Mouse (Mus musculus) Patski (cell line): ENCODE results near the gene Med13. TPM values are rescaled to one million over a fixed set of nuclear protein-coding genes. Genes with fewer than 3 reads are reported as not detected.

Experiments
- ATAC-seq: fragments of 100-300 bp; one replicate; pipeline ENCODE4 v1.8.0; 2021
- CTCF ChIA-PET: fragments of 350-600 bp; sonication (Branson Sonifier 250); formaldehyde crosslinking; loops from one replicate; lab custom pipeline; 2022; ENCODE audit warnings: inconsistent platforms; lab: Charles Lee
- POLR2A ChIA-PET: fragments of 350-600 bp; sonication (Branson Sonifier 250); formaldehyde crosslinking; loops from one replicate; lab custom pipeline; 2022; ENCODE audit warnings: antibody characterized with exemption, inconsistent platforms; lab: Charles Lee
- DNase-seq: peaks from one replicate; pipeline ENCODE4 v3.0.0-alpha.2; 2011; ENCODE audit warnings: low read depth, low spot score
- H3K27me3 ChIP-seq: fragments of 371-371 bp; one replicate; pipeline ENCODE4 v1.5.1; 2021
- CTCF ChIP-seq: fragments of 100-300 bp; IDR thresholded peaks from one replicate; pipeline ENCODE4 v1.5.1; 2021
- in situ Hi-C: fragments of 300-500 bp; cut with MboI; formaldehyde crosslinking; loops from 3 replicates; pipeline ENCODE4 v1.11.1; 2018; ENCODE audit warnings: low pct_unique_long_range_greater_than_20kb, mixed read lengths
- polyA plus RNA-seq: library from polyadenylated mRNA; unstranded; gene quantifications from one replicate; pipeline ENCODE4 v1.2.3, GENCODE M21; 2021

The Med13 gene
- polyA plus RNA-seq, 1 experiment from 2014 or later: 27.4 TPM

DNA sequence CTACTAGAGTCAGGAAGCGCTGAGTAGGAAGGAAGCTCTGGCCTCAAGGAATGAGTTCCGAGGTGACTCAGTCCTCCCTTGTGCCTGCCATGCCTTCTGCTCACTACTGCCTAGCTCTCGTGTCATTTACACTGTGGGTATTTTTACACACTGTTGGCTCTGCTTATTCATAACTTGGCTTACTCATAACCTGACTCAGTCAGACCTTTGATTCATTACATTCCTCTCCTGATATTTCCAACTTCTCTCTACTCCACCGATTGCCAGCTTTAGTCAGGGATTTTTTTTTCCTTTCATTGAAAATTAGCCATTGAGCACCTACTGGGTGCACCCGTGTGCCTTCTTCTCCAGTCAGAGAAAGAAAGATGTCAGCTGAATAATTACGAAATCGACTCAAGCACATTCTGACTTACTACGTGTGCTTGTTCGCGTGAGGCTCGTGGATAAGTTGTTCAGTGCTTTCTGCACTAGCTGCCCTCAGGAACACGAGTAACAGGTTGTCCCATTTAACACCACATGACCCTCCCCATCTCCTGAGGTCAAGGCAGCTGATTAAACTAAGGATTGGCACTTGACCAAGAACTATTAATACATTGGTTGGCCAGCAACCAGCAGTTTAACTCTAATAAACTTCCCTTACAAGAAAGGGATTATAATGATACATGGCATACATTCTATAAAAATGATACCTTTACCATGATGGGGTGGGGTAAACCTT is 23.3 kb upstream of the Med13 start:
- peak; percentile 84 for ATAC-seq

DNA sequence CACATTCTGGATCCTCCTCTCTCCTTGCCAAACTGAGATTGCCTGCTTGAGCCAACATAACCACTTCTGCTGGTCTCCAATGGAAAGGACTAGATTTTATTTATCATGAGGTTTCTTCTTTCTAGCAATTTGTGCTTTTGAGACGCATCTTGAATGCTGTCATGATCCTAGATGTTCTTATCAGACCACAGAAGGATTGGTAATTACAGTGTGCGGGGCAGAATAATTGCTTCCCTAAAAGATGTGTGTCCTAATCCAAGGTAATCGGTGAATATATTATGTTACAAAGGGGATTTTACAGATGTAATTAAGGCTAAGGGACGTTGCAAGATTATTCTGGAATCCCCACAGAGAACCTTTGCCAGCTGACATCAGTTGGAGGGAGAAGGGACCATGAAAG is 21.6 kb upstream of the Med13 start:
- DNase-seq: no peak
- ChIA-PET POLR2A (no interaction called here), CTCF (no interaction called here)
- in situ Hi-C loops: loop anchor here (25.0 kb wide), 1 partner anchor 517 kb away; the partner anchor contains the start of gene Gm11444
- no peak for ATAC-seq
- H3K27me3 ChIP-seq: no peaks in the 10 kb centered on the region
- TF ChIP-seq CTCF: no peak

More for the DNA sequence above, 23.3 kb upstream of the Med13 start:
- no peaks in the 10 kb centered on the region for H3K27me3 ChIP-seq
- DNase-seq: peak; percentile 74
- ChIA-PET CTCF (interaction anchor here (1.1 to 1.2 kb wide), 2 partner anchors 8 to 30 kb away, joined by 3 read pairs; no protein-coding TSS in a partner anchor), POLR2A (interaction anchor here (1.2 kb wide), 1 partner anchor 33 kb away, joined by 5 read pairs; no protein-coding TSS in a partner anchor)
- in situ Hi-C loops: loop anchor here (25.0 kb wide), 1 partner anchor 518 kb away; the partner anchor contains the start of gene Gm11444
- TF ChIP-seq CTCF: no peak

DNA sequence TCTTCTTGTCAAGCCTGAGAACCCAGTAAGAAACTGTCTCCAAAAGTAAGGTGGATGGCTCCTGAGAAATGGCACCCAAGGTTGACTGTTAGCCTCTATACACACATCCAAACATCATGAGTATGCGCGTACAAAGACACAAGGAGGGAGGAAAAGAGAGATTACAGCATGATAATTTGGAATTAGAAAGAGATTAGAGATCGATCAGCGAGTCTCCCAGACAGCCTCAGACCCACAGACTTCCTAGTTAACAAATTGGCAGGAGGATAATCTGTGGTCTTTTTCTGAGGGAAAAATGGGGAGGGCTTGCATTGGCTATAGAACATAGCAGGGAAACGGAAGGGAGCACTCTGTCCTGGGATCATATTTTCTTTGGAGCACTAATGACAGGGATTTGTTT is 20.4 kb upstream of the Med13 start:
- DNase-seq (no peak), ATAC-seq (no peak)
- TF ChIP-seq CTCF: no peak
- ChIA-PET POLR2A (no interaction called here), CTCF (no interaction called here)
- in situ Hi-C loops: loop anchor here (25.0 kb wide), 1 partner anchor 516 kb away; the partner anchor contains the start of gene Gm11444
- no peaks in the 10 kb centered on the region for H3K27me3 ChIP-seq

DNA sequence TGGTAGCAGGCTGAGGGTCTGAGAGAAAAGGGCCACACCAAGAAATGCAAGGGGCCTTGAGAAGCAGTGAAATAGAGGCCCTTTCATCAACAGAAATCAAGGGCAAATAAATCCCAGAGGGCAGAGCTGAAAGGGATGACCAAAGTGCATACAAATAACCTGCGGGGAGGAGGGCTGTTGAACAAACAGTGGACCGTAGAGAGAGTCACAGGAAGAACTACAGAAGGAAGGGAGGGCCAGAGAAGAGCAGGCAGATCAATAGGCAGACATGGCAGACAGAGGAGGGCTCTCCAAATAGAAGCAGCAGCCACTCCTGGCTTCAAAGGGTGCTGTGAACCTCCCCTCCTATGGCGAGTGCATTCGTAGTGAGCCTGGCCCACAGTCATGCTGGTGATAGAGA is 19.3 kb upstream of the Med13 start:
- ChIA-PET CTCF (no interaction called here), POLR2A (no interaction called here)
- DNase-seq: no peak
- no peak for ATAC-seq
- TF ChIP-seq CTCF: no peak
- H3K27me3 ChIP-seq: no peaks in the 10 kb centered on the region
- in situ Hi-C loops: loop anchor here (25.0 kb wide), 1 partner anchor 514 kb away; the partner anchor contains the start of gene Gm11444

DNA sequence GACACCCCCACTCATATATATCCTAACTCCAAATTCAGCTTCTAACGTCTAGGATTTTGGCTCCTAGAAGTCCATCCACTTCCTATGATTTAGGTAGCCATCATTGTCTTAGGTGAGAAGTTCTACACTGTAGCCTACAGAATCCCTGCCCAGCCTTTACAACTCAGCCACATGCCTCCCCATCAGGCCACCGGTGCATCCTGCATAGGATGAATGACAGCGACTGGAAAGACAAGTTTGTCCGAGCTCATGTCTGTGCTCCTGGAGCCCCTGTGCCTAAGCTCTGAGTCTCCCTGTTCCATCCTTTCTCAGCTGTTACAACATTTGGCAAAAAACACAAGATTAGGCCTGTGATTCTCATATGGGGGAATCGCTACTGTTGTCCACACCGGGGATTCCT is 17.7 kb upstream of the Med13 start:
- CTCF ChIA-PET: no interaction called here
- no peak for TF ChIP-seq CTCF
- ATAC-seq (no peak), DNase-seq (no peak)
- no peaks in the 10 kb centered on the region for H3K27me3 ChIP-seq
- POLR2A ChIA-PET: no interaction called here
- in situ Hi-C loops: loop anchor here (25.0 kb wide), 1 partner anchor 513 kb away; the partner anchor contains the start of gene Gm11444

DNA sequence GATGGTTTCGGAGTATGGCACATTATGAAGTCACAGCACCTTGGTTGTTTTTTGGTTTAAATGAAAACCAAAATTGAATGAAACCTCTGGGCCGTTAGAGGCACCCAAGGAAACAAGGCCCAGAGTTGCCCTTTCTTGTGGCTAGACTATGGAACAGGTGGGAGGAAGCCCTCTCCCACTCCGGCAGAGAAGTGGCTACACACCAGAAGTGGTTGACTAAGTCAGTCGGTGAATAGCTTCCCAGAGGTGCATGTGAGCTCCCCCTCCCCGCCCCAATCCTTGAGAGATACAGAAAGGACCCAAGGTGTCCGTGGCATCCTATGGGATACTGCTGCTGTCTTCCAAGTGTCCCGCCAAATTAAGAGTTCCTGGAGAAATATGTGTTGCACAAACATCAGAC is 13.9 kb upstream of the Med13 start:
- ChIA-PET POLR2A (no interaction called here), CTCF (no interaction called here)
- in situ Hi-C loops: no loop called here
- no peak for TF ChIP-seq CTCF
- no peak for DNase-seq
- no peak for ATAC-seq
- no peaks in the 10 kb centered on the region for H3K27me3 ChIP-seq

DNA sequence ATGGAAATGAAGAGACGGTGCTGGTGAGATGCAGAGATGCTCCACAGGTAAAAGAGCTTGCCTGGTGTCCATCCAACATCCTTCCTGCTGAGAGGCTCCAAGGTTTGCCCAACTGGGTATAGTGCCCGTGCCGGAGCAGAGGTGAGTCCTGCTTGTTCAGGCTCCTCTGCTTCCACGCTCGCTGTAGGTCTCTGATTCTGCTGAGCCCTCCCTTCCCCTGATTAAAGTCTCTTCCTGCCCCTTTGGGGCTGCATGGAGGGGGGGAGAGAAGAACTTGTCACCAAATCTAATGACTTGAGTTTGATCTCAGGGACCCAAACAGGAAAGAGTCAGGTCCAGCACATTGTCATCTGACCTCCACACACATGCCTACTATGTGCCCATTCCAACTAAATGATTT is 12.5 kb upstream of the Med13 start:
- in situ Hi-C loops: no loop called here
- no peaks in the 10 kb centered on the region for H3K27me3 ChIP-seq
- no peak for TF ChIP-seq CTCF
- ChIA-PET CTCF (interaction anchor here (1.1 kb wide), 1 partner anchor 10 kb away, joined by 3 read pairs; no protein-coding TSS in a partner anchor), POLR2A (no interaction called here)
- no peak for ATAC-seq
- no peak for DNase-seq

DNA sequence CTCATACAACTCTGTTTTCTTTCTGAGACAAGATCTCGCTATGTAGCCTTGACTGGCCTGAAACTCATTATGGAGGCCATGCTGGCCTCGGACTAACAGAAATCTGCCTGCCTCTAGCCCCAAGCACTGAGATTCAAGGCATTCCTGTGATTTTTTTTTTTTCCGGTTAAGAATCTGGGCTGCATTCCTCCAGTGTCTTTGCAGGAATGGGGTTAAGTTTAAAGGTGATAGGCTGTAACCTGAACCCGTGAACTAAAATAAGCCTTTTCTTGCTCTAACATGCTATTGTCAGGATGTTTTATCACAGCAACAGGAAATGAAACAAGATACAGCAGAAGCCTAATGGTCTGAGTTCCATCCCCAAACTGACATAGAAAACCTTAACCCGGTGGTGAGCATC is 11.6 kb upstream of the Med13 start:
- H3K27me3 ChIP-seq: no peaks in the 10 kb centered on the region
- ATAC-seq: no peak
- in situ Hi-C loops: no loop called here
- ChIA-PET POLR2A (interaction anchor here (0.6 kb wide), 1 partner anchor 167 kb away, joined by 4 read pairs; no protein-coding TSS in a partner anchor), CTCF (interaction anchor here (1.1 kb wide), 1 partner anchor 10 kb away, joined by 3 read pairs; no protein-coding TSS in a partner anchor)
- no peak for DNase-seq
- TF ChIP-seq CTCF: no peak

DNA sequence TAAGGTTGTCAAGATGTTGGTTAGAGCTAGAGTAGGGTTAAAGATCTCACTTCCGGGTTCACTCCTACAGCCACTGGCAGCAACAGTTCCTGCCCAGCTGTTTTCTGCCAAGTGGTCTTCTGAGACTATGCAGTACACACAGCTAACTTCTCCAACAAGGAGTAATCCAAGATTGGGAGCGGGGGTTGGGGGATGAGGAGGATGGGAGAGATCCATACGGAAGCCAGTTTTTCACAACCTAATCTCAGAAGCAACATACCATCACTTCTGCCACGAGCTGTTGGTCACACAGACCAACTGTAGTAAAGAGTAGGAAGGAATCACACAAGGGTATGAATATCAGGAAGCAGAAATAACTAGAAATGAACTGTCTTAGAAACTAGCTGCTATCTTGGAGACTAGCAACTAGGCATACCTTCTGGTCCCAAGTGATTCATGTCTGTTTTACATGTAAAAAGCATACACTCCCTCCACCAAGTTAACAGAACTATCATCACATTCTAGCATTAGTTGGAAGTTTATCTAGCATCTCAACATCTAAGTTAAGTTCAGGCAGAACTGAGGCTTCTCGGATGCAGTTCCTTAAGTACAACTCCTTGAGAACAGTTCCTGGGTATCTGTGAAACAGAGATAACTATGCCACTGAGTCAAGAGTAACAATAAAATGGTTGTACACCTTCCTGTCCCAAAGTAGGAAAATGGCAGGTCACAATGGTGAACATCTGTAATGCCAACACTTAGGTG is 7.5 kb upstream of the Med13 start:
- no peak for TF ChIP-seq CTCF
- CTCF ChIA-PET: no interaction called here
- ATAC-seq: no peak
- no peak for DNase-seq
- POLR2A ChIA-PET: interaction anchor here (0.5 kb wide), 1 partner anchor 43 kb away, joined by 3 read pairs; no protein-coding TSS in a partner anchor
- H3K27me3 ChIP-seq: no peaks in the 10 kb centered on the region
- in situ Hi-C loops: no loop called here

DNA sequence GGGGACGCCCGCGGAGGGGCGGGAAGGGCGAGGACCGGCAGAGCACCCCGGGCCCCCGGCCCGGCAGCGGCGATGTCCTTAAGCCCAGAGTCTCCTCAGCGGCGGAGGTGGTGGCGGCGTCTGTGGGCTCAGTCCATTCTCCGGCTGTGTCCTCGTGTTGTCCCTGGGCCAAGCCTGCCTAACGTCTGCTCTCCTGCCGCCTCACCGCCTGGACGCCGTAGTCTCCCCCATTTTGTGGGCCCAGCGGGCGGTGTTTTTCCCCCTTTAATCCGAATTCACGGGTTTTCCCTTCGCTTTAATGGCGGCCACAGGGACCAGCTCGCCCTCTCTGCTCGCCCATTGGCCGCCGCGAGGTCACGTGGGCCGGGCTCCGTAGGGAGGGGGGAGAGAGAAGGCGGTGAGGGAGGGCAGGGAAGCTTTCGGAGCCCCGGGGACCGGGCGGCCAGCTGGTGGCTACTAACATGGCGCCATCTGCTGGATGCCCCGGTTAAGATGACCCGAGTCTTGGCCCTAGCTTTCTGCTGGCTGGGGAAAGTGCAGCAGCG is 654 bp upstream of the Med13 start:
- peak; percentile 77 for DNase-seq
- in situ Hi-C loops: no loop called here
- ChIA-PET CTCF (interaction anchor here (0.7 to 1.2 kb wide), 7 partner anchors 18 to 513 kb away, joined by 3 to 5 read pairs (median 3); no protein-coding TSS in a partner anchor), POLR2A (interaction anchor here (0.7 to 1.2 kb wide), 3 partner anchors 11 to 1937 kb away, joined by 5 to 6 read pairs (median 5); no protein-coding TSS in a partner anchor)
- TF ChIP-seq CTCF: peak; percentile 95
- no peaks in the 10 kb centered on the region for H3K27me3 ChIP-seq
- ATAC-seq: peak; percentile 70
